Comparison of ENCODE assay signal across 24 mouse cellular contexts in genomic region chr7:65625528-65625927, GRCm38 (mm10). TPM values are rescaled to one million over a fixed set of nuclear protein-coding genes. Genes with fewer than 3 reads are reported as not detected.
DNase-seq lines count a peak whose midpoint lies in the region; ATAC-seq and TF ChIP-seq lines count a peak whose summit lies in the region.
"Had no signal": no experiment of that assay in that cellular context is flagged by ENCODE, and none has a peak within 500 bp of the region (broad histone marks: within the 10 kb centered on the region; RNA-seq: fewer than 3 reads in every experiment).

No protein-coding gene starts in this region.

- H3K4me2 ChIP-seq in midbrain, postnatal 0 days (ENCODE audit: low read depth, low read length, poor library complexity, severe bottlenecking): no peak overlapping the region
- H3K4me2 ChIP-seq: embryonic facial prominence, embryonic 13.5 days; forebrain, embryonic 15.5 days; hindbrain, embryonic 13.5 days; limb, embryonic 12.5 days; liver, embryonic 15.5 days; lung, embryonic 15.5 days; neural tube, embryonic 12.5 days had no signal

- H3K79me2 ChIP-seq in heart, adult 2 months (replicated peaks; ENCODE audit: control insufficient read depth, insufficient read depth, low read length): no peaks in the 10 kb centered on the region

- intact Hi-C loops in heart, adult 2 months (cut with DNase I): no loop called here

- H3K4me3 ChIP-seq in heart, adult 2 months: no peak overlapping the region
- no peak overlapping the region for H3K4me3 ChIP-seq in layer of hippocampus, adult 2 months
- no peak overlapping the region for H3K4me3 ChIP-seq in midbrain, postnatal 0 days (ENCODE audit: low read depth, low read length)
- no peak overlapping the region for H3K4me3 ChIP-seq in midbrain, embryonic 10.5 days
- H3K4me3 ChIP-seq: embryonic facial prominence, embryonic 13.5 days; forebrain, embryonic 10.5 days; forebrain, embryonic 15.5 days; hindbrain, embryonic 13.5 days; limb, embryonic 12.5 days; liver, embryonic 15.5 days; lung, embryonic 15.5 days; myocyte; neural tube, embryonic 12.5 days had no signal

- no peak overlapping the region for H3K9ac ChIP-seq in heart, adult 2 months (ENCODE audit: low read depth, low read length)
- no peak overlapping the region for H3K9ac ChIP-seq in midbrain, postnatal 0 days (replicated peaks; ENCODE audit: low read length, poor library complexity, severe bottlenecking)
- H3K9ac ChIP-seq: embryonic facial prominence, embryonic 13.5 days; forebrain, embryonic 15.5 days; hindbrain, embryonic 13.5 days; limb, embryonic 12.5 days; liver, embryonic 15.5 days; lung, embryonic 15.5 days; neural tube, embryonic 12.5 days had no signal

- no peaks in the 10 kb centered on the region for H3K36me3 ChIP-seq in heart, adult 2 months (ENCODE audit: control insufficient read depth, insufficient read depth, low read length)
- no peaks in the 10 kb centered on the region for H3K36me3 ChIP-seq in midbrain, postnatal 0 days (ENCODE audit: insufficient read depth, low read length)
- H3K36me3 ChIP-seq in midbrain, embryonic 10.5 days: no peaks in the 10 kb centered on the region
- H3K36me3 ChIP-seq: embryonic facial prominence, embryonic 13.5 days; forebrain, embryonic 10.5 days; forebrain, embryonic 15.5 days; hindbrain, embryonic 13.5 days; limb, embryonic 12.5 days; liver, embryonic 15.5 days; lung, embryonic 15.5 days; neural tube, embryonic 12.5 days had no signal

- H3K27ac ChIP-seq in heart, adult 2 months: no peak overlapping the region
- no peak overlapping the region for H3K27ac ChIP-seq in layer of hippocampus, adult 2 months
- H3K27ac ChIP-seq in midbrain, postnatal 0 days (ENCODE audit: low read depth, low read length): no peak overlapping the region
- H3K27ac ChIP-seq in midbrain, embryonic 10.5 days (replicated peaks): no peak overlapping the region
- H3K27ac ChIP-seq: embryonic facial prominence, embryonic 13.5 days; forebrain, embryonic 10.5 days; forebrain, embryonic 15.5 days; hindbrain, embryonic 13.5 days; limb, embryonic 12.5 days; liver, embryonic 15.5 days; lung, embryonic 15.5 days; macrophage; neural tube, embryonic 12.5 days had no signal

- 37% methylated on average over 2 of the region's 2 CpGs for WGBS in heart, adult 2 months
- 57% methylated on average over 2 of the region's 2 CpGs for WGBS in midbrain, postnatal 0 days
- WGBS in midbrain, embryonic 10.5 days: 63% methylated on average over 2 of the region's 2 CpGs

- TF ChIP-seq POLR2A in heart, adult 2 months (IDR thresholded peaks at IDR 0.05; ENCODE audit: insufficient read depth, low read depth, low read length): no peak

- no peak for TF ChIP-seq EP300 in heart, adult 2 months (IDR thresholded peaks at IDR 0.05; ENCODE audit: insufficient read depth, low read depth, low read length)

- peak; percentile 20 for TF ChIP-seq CTCF in heart, adult 2 months (IDR thresholded peaks at IDR 0.05)
- TF ChIP-seq CTCF in layer of hippocampus, adult 2 months (conservative IDR thresholded peaks at IDR 0.05): peak; percentile 70
- TF ChIP-seq CTCF in midbrain, postnatal 0 days (IDR thresholded peaks at IDR 0.05): peak; percentile 59

- DNase-seq in heart, adult 2 months: no peak
- no peak for DNase-seq in heart, adult 9 months (ENCODE audit: low spot score in 2 of 2)
- DNase-seq in layer of hippocampus, adult 2 months (ENCODE audit: low spot score in 2 of 2): no peak
- DNase-seq in layer of hippocampus, adult 9-10 months (ENCODE audit: low spot score): no peak
- no peak for DNase-seq in midbrain, postnatal 0 days (ENCODE audit: low spot score)
- DNase-seq in midbrain, embryonic 10.5 days (ENCODE audit: low spot score): no peak
- no peak for DNase-seq in right cerebral cortex, adult 18-20 months
- DNase-seq: adrenal gland, postnatal 36 days; cerebellum, adult 9-10 months; kidney, adult 18-20 months; kidney, postnatal 4 days; layer of hippocampus, adult 9-11 months had no signal

- no peak for ATAC-seq in midbrain, postnatal 0 days (ENCODE audit: low FRiP score)
- ATAC-seq: forebrain, embryonic 15.5 days; midbrain, embryonic 16.5 days; Patski had no signal

- no peaks in the 10 kb centered on the region for H3K27me3 ChIP-seq in heart, adult 2 months (ENCODE audit: control insufficient read depth, insufficient read depth, low read length)
- H3K27me3 ChIP-seq in midbrain, postnatal 0 days (ENCODE audit: insufficient read depth, low read length): no peaks in the 10 kb centered on the region
- H3K27me3 ChIP-seq in midbrain, embryonic 10.5 days (ENCODE audit: low read depth, poor library complexity, severe bottlenecking): no peaks in the 10 kb centered on the region
- H3K27me3 ChIP-seq: embryonic facial prominence, embryonic 13.5 days; forebrain, embryonic 15.5 days; hindbrain, embryonic 13.5 days; limb, embryonic 12.5 days; liver, embryonic 15.5 days; lung, embryonic 15.5 days; neural tube, embryonic 12.5 days; Patski had no signal

- H3K9me3 ChIP-seq in midbrain, postnatal 0 days (ENCODE audit: low read length): no peaks in the 10 kb centered on the region
- no peaks in the 10 kb centered on the region for H3K9me3 ChIP-seq in midbrain, embryonic 10.5 days (replicated peaks)
- H3K9me3 ChIP-seq: embryonic facial prominence, embryonic 13.5 days; forebrain, embryonic 10.5 days; forebrain, embryonic 15.5 days; hindbrain, embryonic 13.5 days; limb, embryonic 12.5 days; liver, embryonic 15.5 days; lung, embryonic 15.5 days; neural tube, embryonic 12.5 days had no signal

- H3K4me1 ChIP-seq in heart, adult 2 months (ENCODE audit: control insufficient read depth, insufficient read depth, low read length): no peaks in the 10 kb centered on the region
- no peaks in the 10 kb centered on the region for H3K4me1 ChIP-seq in midbrain, postnatal 0 days (ENCODE audit: insufficient read depth, low read length)
- no peaks in the 10 kb centered on the region for H3K4me1 ChIP-seq in midbrain, embryonic 10.5 days
- H3K4me1 ChIP-seq: embryonic facial prominence, embryonic 13.5 days; forebrain, embryonic 10.5 days; forebrain, embryonic 15.5 days; liver, embryonic 15.5 days; lung, embryonic 15.5 days; neural tube, embryonic 12.5 days had no signal

RNA-seq across cellular contexts. Expression of gene Tarsl2, which starts 19.2 kb away (rescaled TPM):
- total RNA-seq in heart, adult 2 months (2021): 10 to 100 TPM; 29.8 to 33.4 TPM
- polyA plus RNA-seq in heart, adult 2 months (2012; rRNA removed): 9.8 and 16.3 TPM in 2 replicates
- 10 to 100 TPM; 31.3 to 35.3 TPM for total RNA-seq in layer of hippocampus, adult 2 months (2021)
- 19.7 and 22.8 TPM in 2 replicates for total RNA-seq in midbrain, postnatal 0 days (2014; rRNA removed)
- polyA plus RNA-seq in midbrain, postnatal 0 days (2015; fragmentation: Nextera tagmentation; extraction: Ambion mirVana): 20.0 and 22.5 TPM in 2 replicates
- 8.0 and 8.3 TPM in 2 replicates for polyA plus RNA-seq in midbrain, embryonic 10.5 days (2016; fragmentation: Nextera tagmentation; extraction: Ambion mirVana)

Comparison
In these comparisons a context has a peak if more than half of its experiments do, and no peak if none do; other contexts are left out.
1. CTCF ChIP-seq: peak in every context shown above with its lines; median percentile 70 in layer of hippocampus, adult 2 months; 59 in midbrain, postnatal 0 days; 20 in heart, adult 2 months.